Mouse (Mus musculus): ENCODE data around the gene Cbx5. TPM values are rescaled to one million over a fixed set of nuclear protein-coding genes. Genes with fewer than 3 reads are reported as not detected.

Cbx5 gene
- total RNA-seq, 2 experiments from 2014 or later: 42.1 to 57.4 TPM

GRCm38 (mm10) chr15:103221386-103221785 is 18.2 kb downstream of the Cbx5 start:
- no peak for ATAC-seq (replicated peaks; ENCODE audit: low FRiP score, poor library complexity, severe bottlenecking)

DNA sequence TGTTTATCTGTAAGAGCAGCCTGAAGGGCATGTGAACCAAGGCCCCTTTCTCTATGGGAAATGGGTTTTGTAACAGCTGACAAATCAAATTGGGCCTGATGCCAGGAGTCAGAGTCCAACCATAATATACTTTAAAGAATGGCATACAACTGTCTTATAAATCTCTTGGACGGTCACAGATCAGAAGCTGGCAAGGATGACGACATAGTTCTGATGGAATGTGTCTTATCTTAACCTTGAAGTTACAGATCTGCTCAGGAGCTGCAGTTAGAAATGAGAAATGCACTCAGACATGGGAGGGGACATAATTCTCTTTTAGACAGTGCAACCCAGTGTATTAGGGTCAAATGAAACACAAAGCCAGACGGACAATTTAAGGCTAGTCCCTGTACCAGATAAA is 18.8 kb downstream of the Cbx5 start:
- no peak for ATAC-seq (replicated peaks; ENCODE audit: low FRiP score, poor library complexity, severe bottlenecking)

- ATAC-seq (replicated peaks; ENCODE audit: low FRiP score, poor library complexity, severe bottlenecking): no peak
Measured at GRCm38 (mm10) chr15:103216052-103216451, 23.6 kb downstream of the Cbx5 start.

DNA sequence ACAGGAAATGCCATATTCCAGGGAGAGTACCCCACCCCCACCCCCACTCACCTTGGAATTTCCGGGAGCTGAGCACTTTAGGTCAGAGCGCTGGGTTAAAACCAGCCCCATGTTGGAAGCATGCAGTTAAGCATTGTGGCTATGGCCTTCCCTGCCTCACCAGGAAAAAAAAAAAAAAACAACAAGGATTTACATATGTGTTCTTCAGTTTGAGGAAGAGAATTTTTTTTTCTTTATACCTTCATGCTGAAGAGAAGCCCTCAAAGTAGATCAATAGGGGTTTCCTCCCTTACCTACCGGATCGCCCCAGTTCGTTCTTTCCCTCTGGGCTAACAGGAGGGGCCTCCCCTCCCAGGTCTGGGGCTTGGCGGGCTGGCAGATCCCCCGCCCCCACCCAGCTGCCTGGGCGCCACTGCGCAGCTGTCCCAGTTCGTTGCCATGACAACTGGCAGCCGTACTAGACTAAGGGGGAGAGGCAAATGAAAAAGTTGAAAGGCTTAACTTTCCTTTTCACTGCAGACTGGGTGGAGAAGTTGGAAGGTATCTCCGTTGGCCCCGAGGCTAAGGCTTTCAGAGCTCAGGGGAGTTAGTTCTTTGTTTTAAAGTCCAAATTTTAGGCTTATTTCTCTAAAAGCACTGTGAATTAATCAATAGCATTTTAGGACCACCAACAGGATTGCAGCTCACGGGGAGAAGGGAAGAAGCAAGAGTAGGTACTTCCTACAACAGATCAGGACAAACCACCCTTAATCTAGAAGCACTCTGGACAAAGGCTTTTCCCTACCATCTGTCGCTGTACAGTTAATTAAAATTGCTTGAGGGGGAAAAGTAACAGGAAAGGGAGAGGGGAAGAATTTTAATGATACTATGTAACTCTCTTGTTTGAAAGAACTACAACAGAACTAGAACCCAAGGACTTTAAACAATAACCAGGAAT is 24.4 kb downstream of the Cbx5 start:
- ATAC-seq (replicated peaks; ENCODE audit: low FRiP score, poor library complexity, severe bottlenecking): peak; percentile 68

GRCm38 (mm10) chr15:103214149-103214548 is 25.5 kb downstream of the Cbx5 start:
- ATAC-seq (replicated peaks; ENCODE audit: low FRiP score, poor library complexity, severe bottlenecking): no peak

DNA sequence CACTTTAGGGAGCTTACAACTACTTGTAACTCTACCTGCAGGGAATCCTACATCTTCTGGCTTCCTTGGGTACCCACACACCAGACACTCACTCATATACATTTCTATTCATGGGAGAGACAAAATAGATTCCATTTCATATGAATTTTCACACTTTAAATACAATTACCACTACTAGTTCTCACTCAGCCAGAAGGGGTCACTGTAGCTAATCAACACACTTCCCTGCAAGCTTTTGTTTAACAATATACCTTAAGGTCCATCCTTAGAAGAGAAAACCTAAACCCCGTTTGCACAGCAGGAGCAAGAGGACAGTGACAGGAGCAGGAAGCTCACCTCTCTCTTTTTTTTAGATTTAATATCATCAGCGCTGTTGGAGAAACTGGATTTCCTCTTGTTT is 34.5 kb downstream of the Cbx5 start:
- no peak for ATAC-seq (replicated peaks; ENCODE audit: low FRiP score, poor library complexity, severe bottlenecking)

GRCm38 (mm10) chr15:103202088-103202793 is 37.4 kb downstream of the Cbx5 start:
- ATAC-seq (replicated peaks; ENCODE audit: low FRiP score, poor library complexity, severe bottlenecking): no peak

DNA sequence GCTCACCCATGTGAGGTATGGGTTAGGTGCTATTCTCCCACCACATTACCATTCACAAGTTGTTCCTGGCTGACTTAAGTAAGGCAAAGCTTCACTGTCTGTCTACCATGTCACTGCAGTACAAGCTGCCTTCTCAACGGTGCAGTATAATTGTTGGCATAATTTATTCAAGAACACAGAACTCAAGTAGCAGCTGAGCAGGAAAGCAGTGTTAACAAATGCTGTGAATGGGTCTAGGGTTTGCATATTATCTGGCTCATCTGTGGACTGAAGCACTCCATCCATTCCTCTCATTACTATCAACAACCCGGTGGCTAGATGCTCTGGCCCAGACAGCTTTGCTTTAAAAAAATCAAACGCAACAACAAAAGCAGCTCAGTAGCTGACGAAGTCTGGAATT is 41.8 kb downstream of the Cbx5 start:
- no peak for ATAC-seq (replicated peaks; ENCODE audit: low FRiP score, poor library complexity, severe bottlenecking)

- no peak for ATAC-seq (replicated peaks; ENCODE audit: low FRiP score, poor library complexity, severe bottlenecking)
Measured at GRCm38 (mm10) chr15:103196835-103197234, 42.8 kb downstream of the Cbx5 start.

DNA sequence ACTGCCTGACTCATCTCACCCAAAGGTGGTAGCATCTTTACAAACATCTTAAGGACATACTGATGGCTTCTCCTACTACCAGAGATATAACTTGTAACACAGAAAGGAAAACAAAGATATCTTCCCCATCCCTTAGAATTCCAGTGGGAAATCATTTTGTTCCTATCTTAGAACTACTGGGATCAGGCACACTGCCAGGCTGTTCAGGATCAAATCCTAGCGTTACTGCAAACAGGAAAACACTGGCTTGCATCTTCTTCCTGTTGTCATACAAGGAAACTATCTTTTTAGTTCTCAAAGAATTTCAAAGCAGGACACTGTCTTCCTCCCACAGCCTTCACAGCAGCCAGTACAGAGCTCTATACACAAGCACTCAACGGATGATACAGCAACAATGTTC is 46.0 kb downstream of the Cbx5 start:
- no peak for ATAC-seq (replicated peaks; ENCODE audit: low FRiP score, poor library complexity, severe bottlenecking)

GRCm38 (mm10) chr15:103190531-103191462 is 48.8 kb downstream of the Cbx5 start:
- ATAC-seq (replicated peaks; ENCODE audit: low FRiP score, poor library complexity, severe bottlenecking): peak; percentile 76

GRCm38 (mm10) chr15:103190083-103190482 is 49.5 kb downstream of the Cbx5 start:
- no peak for ATAC-seq (replicated peaks; ENCODE audit: low FRiP score, poor library complexity, severe bottlenecking)

DNA sequence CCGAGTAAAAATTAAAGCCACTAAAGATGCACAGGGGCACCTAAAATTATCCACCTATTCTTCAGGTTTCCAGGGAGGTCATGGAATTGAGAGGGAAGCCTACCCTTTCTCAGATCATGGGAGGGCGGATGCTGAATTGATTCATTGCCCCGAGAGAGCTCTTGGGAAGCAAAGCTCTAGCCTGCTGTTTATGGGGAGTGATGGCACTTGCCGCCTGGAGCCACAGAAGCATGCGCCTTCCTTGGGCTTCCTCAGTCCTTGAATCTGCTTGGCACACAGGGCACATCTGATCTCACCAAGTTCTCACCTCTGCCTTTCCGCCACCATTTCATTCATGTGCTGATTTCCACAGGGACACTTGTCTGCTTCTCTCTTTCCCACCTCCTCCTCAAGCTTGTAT is 51.8 kb downstream of the Cbx5 start:
- no peak for ATAC-seq (replicated peaks; ENCODE audit: low FRiP score, poor library complexity, severe bottlenecking)

- peak; percentile 50 for ATAC-seq (replicated peaks; ENCODE audit: low FRiP score, poor library complexity, severe bottlenecking)
Measured at GRCm38 (mm10) chr15:103185462-103186198, 54.0 kb downstream of the Cbx5 start.

- no peak for ATAC-seq (replicated peaks; ENCODE audit: low FRiP score, poor library complexity, severe bottlenecking)
Measured at GRCm38 (mm10) chr15:103183651-103184610, 55.7 kb downstream of the Cbx5 start.

DNA sequence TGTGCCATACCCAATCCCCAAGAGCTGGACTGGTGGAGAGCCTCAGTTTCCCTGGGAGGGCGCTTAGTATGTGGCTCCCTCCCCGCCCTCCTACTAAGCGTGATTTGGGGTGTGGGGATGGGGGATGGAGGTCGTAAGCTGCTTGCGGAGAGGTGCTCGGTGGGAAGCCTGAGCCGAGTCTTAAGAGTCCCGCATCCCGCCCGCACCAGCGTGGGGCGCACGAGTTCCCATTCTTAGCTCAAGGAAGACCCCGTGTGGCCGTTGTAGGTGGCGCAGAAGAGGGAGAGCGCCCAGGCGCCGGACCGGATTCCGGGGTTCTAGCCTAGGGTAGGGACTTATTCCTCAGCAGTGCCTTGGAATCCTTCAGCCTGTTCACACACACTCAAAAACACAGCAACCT is 56.5 kb downstream of the Cbx5 start:
- peak; percentile 45; the same call in 1 of the 2 replicates for ATAC-seq (replicated peaks; ENCODE audit: low FRiP score, poor library complexity, severe bottlenecking)

GRCm38 (mm10) chr15:103182166-103182790 is 57.3 kb downstream of the Cbx5 start:
- peak; percentile 67 for ATAC-seq (replicated peaks; ENCODE audit: low FRiP score, poor library complexity, severe bottlenecking)

- ATAC-seq (replicated peaks; ENCODE audit: low FRiP score, poor library complexity, severe bottlenecking): no peak
Measured at GRCm38 (mm10) chr15:103180406-103180805, 59.2 kb downstream of the Cbx5 start.

Measured in erythroblast, adult 5-6 weeks (primary cell).